Mouse (Mus musculus) cerebellum, adult 2 months (tissue): ENCODE measurements around the gene Ift122.

Experiments used
- CTCF ChIP-seq: fragments of 200-500 bp; IDR thresholded peaks from 2 replicates; pipeline ENCODE4 v1.5.1; 2011; ENCODE audit warnings: low read depth, mild to moderate bottlenecking, control low read depth, low read length, moderate library complexity, borderline replicate concordance; ENCODE audit not compliant: insufficient read depth
- POLR2A ChIP-seq: fragments of 200-500 bp; IDR thresholded peaks from 2 replicates; pipeline ENCODE4 v1.6.1; 2011; ENCODE audit warnings: low read length, control low read depth, borderline replicate concordance; ENCODE audit not compliant: insufficient read depth

- TF ChIP-seq POLR2A (no peak), CTCF (no peak)
Observed at GRCm38 (mm10) chr6:115852446-115853090, 702 bp upstream of the Ift122 start.
